Comparison of ENCODE assay signal across 23 mouse cellular contexts in genomic region chr10:82888576-82888975, GRCm38 (mm10). TPM values are rescaled to one million over a fixed set of nuclear protein-coding genes. Genes with fewer than 3 reads are reported as not detected.
DNase-seq lines count a peak whose midpoint lies in the region; ATAC-seq and TF ChIP-seq lines count a peak whose summit lies in the region.
"Had no signal": no experiment of that assay in that cellular context is flagged by ENCODE, and none has a peak within 500 bp of the region (broad histone marks: within the 10 kb centered on the region; RNA-seq: fewer than 3 reads in every experiment).

No protein-coding gene starts in this region.

- no peak for TF ChIP-seq EP300 in heart, adult 2 months (IDR thresholded peaks at IDR 0.05; ENCODE audit: insufficient read depth, low read depth, low read length)

- 72% methylated on average over 8 of the region's 8 CpGs for WGBS in heart, embryonic 13.5 days
- 72% methylated on average over 8 of the region's 8 CpGs for WGBS in heart, adult 2 months
- 47% methylated on average over 8 of the region's 8 CpGs for WGBS in kidney, adult 2 months

- H3K4me1 ChIP-seq in heart, embryonic 13.5 days: peaks cover 34% of the 10 kb centered on the region
- H3K4me1 ChIP-seq in heart, adult 2 months (ENCODE audit: control insufficient read depth, insufficient read depth, low read length): no peaks in the 10 kb centered on the region
- H3K4me1 ChIP-seq in kidney, adult 2 months (ENCODE audit: control insufficient read depth, insufficient read depth, low read length): peaks cover 18% of the 10 kb centered on the region

- H3K79me2 ChIP-seq in heart, adult 2 months (replicated peaks; ENCODE audit: control insufficient read depth, insufficient read depth, low read length): no peaks in the 10 kb centered on the region
- no peaks in the 10 kb centered on the region for H3K79me2 ChIP-seq in myocyte (ENCODE audit: control insufficient read depth, insufficient read depth)

- intact Hi-C loops in heart, adult 2 months (cut with DNase I): no loop called here

- no peak overlapping the region for H3K4me3 ChIP-seq in heart, embryonic 13.5 days
- no peak overlapping the region for H3K4me3 ChIP-seq in heart, adult 2 months
- H3K4me3 ChIP-seq in kidney, adult 2 months (ENCODE audit: insufficient read depth, low read depth, low read length): no peak overlapping the region
- no peak overlapping the region for H3K4me3 ChIP-seq in myocyte
- H3K4me3 ChIP-seq: embryonic facial prominence, embryonic 10.5 days; embryonic facial prominence, embryonic 15.5 days; forebrain, embryonic 13.5 days; hindbrain, embryonic 15.5 days; midbrain, embryonic 12.5 days; neural tube, embryonic 13.5 days had no signal

- H3K36me3 ChIP-seq in heart, embryonic 13.5 days: peaks cover 91% of the 10 kb centered on the region
- no peaks in the 10 kb centered on the region; the same call in 1 of the 2 replicates for H3K36me3 ChIP-seq in heart, adult 2 months (ENCODE audit: control insufficient read depth, insufficient read depth, low read length)
- peaks cover 7% of the 10 kb centered on the region; the same call in 1 of the 2 replicates for H3K36me3 ChIP-seq in kidney, adult 2 months (ENCODE audit: control insufficient read depth, insufficient read depth, low read length)
- peaks cover 84% of the 10 kb centered on the region for H3K36me3 ChIP-seq in myocyte (ENCODE audit: control insufficient read depth, insufficient read depth)

- H3K4me2 ChIP-seq in heart, embryonic 13.5 days: no peak overlapping the region
- no peak overlapping the region for H3K4me2 ChIP-seq in myocyte (ENCODE audit: low read depth)
- H3K4me2 ChIP-seq: embryonic facial prominence, embryonic 15.5 days; forebrain, embryonic 13.5 days; hindbrain, embryonic 15.5 days; midbrain, embryonic 12.5 days; neural tube, embryonic 13.5 days had no signal

- peak overlapping the region; percentile 73 for H3K27ac ChIP-seq in heart, embryonic 13.5 days (replicated peaks)
- H3K27ac ChIP-seq in heart, adult 2 months: no peak overlapping the region
- no peak overlapping the region for H3K27ac ChIP-seq in kidney, adult 2 months (ENCODE audit: insufficient read depth, low read depth, low read length)
- H3K27ac ChIP-seq: embryonic facial prominence, embryonic 10.5 days; embryonic facial prominence, embryonic 15.5 days; forebrain, embryonic 13.5 days; hindbrain, embryonic 15.5 days; midbrain, embryonic 12.5 days; neural tube, embryonic 13.5 days had no signal

- ATAC-seq in heart, embryonic 13.5 days (ENCODE audit: extremely low read depth, insufficient number of reproducible peaks, low FRiP score, low TSS enrichment): no peak
- ATAC-seq: forebrain, embryonic 13.5 days; inflammation-experienced regulatory T-cells, adult 6 months; Patski had no signal

- no peak overlapping the region for H3ac ChIP-seq in myocyte (ENCODE audit: control insufficient read depth, insufficient read length)

- no peaks in the 10 kb centered on the region for H3K27me3 ChIP-seq in heart, embryonic 13.5 days (replicated peaks)
- H3K27me3 ChIP-seq in heart, adult 2 months (ENCODE audit: control insufficient read depth, insufficient read depth, low read length): no peaks in the 10 kb centered on the region
- no peaks in the 10 kb centered on the region for H3K27me3 ChIP-seq in kidney, adult 2 months (replicated peaks; ENCODE audit: control insufficient read depth, insufficient read depth, low read length)
- H3K27me3 ChIP-seq in myocyte (ENCODE audit: control insufficient read depth, insufficient read depth, insufficient read length): no peaks in the 10 kb centered on the region
- H3K27me3 ChIP-seq: embryonic facial prominence, embryonic 15.5 days; forebrain, embryonic 13.5 days; hindbrain, embryonic 15.5 days; midbrain, embryonic 12.5 days; neural tube, embryonic 13.5 days; Patski had no signal

- no peak for DNase-seq in heart, adult 2 months
- peak; percentile 40 for DNase-seq in kidney, adult 2 months
- no peak for DNase-seq in kidney, adult 18-20 months
- peak; percentile 24 to 37 for DNase-seq in kidney, postnatal 36 days
- DNase-seq in kidney, postnatal 14 days: no peak
- DNase-seq: adrenal gland, postnatal 10 days; cerebellum, adult 8-10 months; cerebellum, postnatal 25 days; gastrocnemius, postnatal 10 days; layer of hippocampus, postnatal 36 days; left cerebral cortex, postnatal 4 days; lung, postnatal 36 days; thymus, postnatal 4 days had no signal

- H3K9me3 ChIP-seq in heart, embryonic 13.5 days: no peaks in the 10 kb centered on the region
- H3K9me3 ChIP-seq: embryonic facial prominence, embryonic 10.5 days; embryonic facial prominence, embryonic 15.5 days; forebrain, embryonic 13.5 days; hindbrain, embryonic 15.5 days; midbrain, embryonic 12.5 days; neural tube, embryonic 13.5 days had no signal

- TF ChIP-seq POLR2A in heart, adult 2 months (IDR thresholded peaks at IDR 0.05; ENCODE audit: insufficient read depth, low read depth, low read length): no peak
- TF ChIP-seq POLR2A in kidney, adult 2 months (IDR thresholded peaks at IDR 0.05; ENCODE audit: low read depth, low read length): no peak
- TF ChIP-seq POLR2A in myocyte (IDR thresholded peaks at IDR 0.05; ENCODE audit: insufficient read length, low read depth): peak; percentile 11

- H3K9ac ChIP-seq in heart, embryonic 13.5 days: no peak overlapping the region
- no peak overlapping the region for H3K9ac ChIP-seq in heart, adult 2 months (ENCODE audit: low read depth, low read length)
- H3K9ac ChIP-seq: embryonic facial prominence, embryonic 15.5 days; forebrain, embryonic 13.5 days; hindbrain, embryonic 15.5 days; midbrain, embryonic 12.5 days; neural tube, embryonic 13.5 days had no signal

- no peak for TF ChIP-seq CTCF in heart, adult 2 months (IDR thresholded peaks at IDR 0.05)
- no peak for TF ChIP-seq CTCF in kidney, adult 2 months (conservative IDR thresholded peaks at IDR 0.05; ENCODE audit: insufficient read depth, insufficient read length, low read depth, low read length)

TF ChIP-seq in myocyte, 11 proteins besides CTCF, POLR2A, EP300 and RAD21:
- TF ChIP-seq POLR2AphosphoS2 (IDR thresholded peaks at IDR 0.05; ENCODE audit: insufficient read length, low read depth) (no peak), REST (IDR thresholded peaks at IDR 0.05; ENCODE audit: insufficient read depth, insufficient read length) (no peak), E2F4 (IDR thresholded peaks at IDR 0.05; ENCODE audit: insufficient read depth) (no peak)

RNA-seq across cellular contexts. Expression of gene Eid3, which starts 22.1 kb away (rescaled TPM):
- polyA plus RNA-seq in heart, embryonic 13.5 days (2015; fragmentation: Nextera tagmentation; extraction: Ambion mirVana): 0.22 and 0.36 TPM in 2 replicates
- under 1 TPM; 0.45 to 0.63 TPM for total RNA-seq in heart, adult 2 months (2021)
- 0.18 and 0.21 TPM in 2 replicates for polyA plus RNA-seq in heart, adult 2 months (2012; rRNA removed)
- polyA plus RNA-seq in kidney, adult 2 months (2012; rRNA removed): 0.09 and 0.24 TPM in 2 replicates
- 0.43 TPM for polyA plus RNA-seq in myocyte (2012; fragmentation: generic; extraction: Trizol)

RNA-seq across cellular contexts. Expression of gene Txnrd1, which starts 54.8 kb away (rescaled TPM):
- 64.9 and 65.3 TPM in 2 replicates for polyA plus RNA-seq in heart, embryonic 13.5 days (2015; fragmentation: Nextera tagmentation; extraction: Ambion mirVana)
- total RNA-seq in heart, adult 2 months (2021): 10 to 100 TPM; 56.8 to 61.1 TPM
- 21.3 and 29.9 TPM in 2 replicates for polyA plus RNA-seq in heart, adult 2 months (2012; rRNA removed)
- 58.0 and 62.1 TPM in 2 replicates for polyA plus RNA-seq in kidney, adult 2 months (2012; rRNA removed)
- polyA plus RNA-seq in myocyte (2012; fragmentation: generic; extraction: Trizol): 77.0 TPM

Comparison
In these comparisons a context has a peak if more than half of its experiments do, and no peak if none do; other contexts are left out.
1. DNase-seq: peak in kidney, adult 2 months (single experiment) and kidney, postnatal 36 days (2 of 2); none in heart, adult 2 months (0 of 2), kidney, adult 18-20 months (single experiment) and kidney, postnatal 14 days (single experiment).